Mouse (Mus musculus) cortical plate, adult 2 months (tissue): ENCODE measurements around the gene Itih5. TPM values are rescaled to one million over a fixed set of nuclear protein-coding genes. Genes with fewer than 3 reads are reported as not detected.

ENCODE experiments used
- H3K27ac ChIP-seq: fragments of 200-500 bp; 2 replicates; pipeline ENCODE4 v1.5.1; 2012; ENCODE audit warnings: low read length, control low read depth, inconsistent platforms; ENCODE audit not compliant: insufficient read depth
- H3K4me1 ChIP-seq: fragments of 200-500 bp; 2 replicates; pipeline ENCODE4 v1.6.1; 2011; ENCODE audit warnings: low read length; ENCODE audit not compliant: control insufficient read depth, insufficient read depth
- H3K4me3 ChIP-seq: fragments of 200-500 bp; 2 replicates; pipeline ENCODE4 v1.5.1; 2011; ENCODE audit warnings: mild to moderate bottlenecking, low read length, control low read depth; ENCODE audit not compliant: insufficient read depth
- CTCF ChIP-seq: fragments of 200-500 bp; IDR thresholded peaks from 2 replicates; pipeline ENCODE4 v1.5.1; 2011; ENCODE audit warnings: mild to moderate bottlenecking, control low read depth, low read length; ENCODE audit not compliant: insufficient read depth; ENCODE audit errors: extremely low read depth
- POLR2A ChIP-seq: fragments of 200-500 bp; IDR thresholded peaks from 2 replicates; pipeline ENCODE4 v1.6.1; 2011; ENCODE audit warnings: mild to moderate bottlenecking, low read length, control low read depth; ENCODE audit not compliant: insufficient read depth; ENCODE audit errors: extremely low read depth
- polyA plus RNA-seq: library from polyadenylated mRNA; depleted of rRNA; stranded (reverse); fragments of >200 nt; gene quantifications from 2 replicates; pipeline ENCODE4 v1.2.3, GENCODE M21; 2012; rRNA removed

The Itih5 gene
- polyA plus RNA-seq, result 11.9 and 12.4 TPM in 2 replicates

DNA sequence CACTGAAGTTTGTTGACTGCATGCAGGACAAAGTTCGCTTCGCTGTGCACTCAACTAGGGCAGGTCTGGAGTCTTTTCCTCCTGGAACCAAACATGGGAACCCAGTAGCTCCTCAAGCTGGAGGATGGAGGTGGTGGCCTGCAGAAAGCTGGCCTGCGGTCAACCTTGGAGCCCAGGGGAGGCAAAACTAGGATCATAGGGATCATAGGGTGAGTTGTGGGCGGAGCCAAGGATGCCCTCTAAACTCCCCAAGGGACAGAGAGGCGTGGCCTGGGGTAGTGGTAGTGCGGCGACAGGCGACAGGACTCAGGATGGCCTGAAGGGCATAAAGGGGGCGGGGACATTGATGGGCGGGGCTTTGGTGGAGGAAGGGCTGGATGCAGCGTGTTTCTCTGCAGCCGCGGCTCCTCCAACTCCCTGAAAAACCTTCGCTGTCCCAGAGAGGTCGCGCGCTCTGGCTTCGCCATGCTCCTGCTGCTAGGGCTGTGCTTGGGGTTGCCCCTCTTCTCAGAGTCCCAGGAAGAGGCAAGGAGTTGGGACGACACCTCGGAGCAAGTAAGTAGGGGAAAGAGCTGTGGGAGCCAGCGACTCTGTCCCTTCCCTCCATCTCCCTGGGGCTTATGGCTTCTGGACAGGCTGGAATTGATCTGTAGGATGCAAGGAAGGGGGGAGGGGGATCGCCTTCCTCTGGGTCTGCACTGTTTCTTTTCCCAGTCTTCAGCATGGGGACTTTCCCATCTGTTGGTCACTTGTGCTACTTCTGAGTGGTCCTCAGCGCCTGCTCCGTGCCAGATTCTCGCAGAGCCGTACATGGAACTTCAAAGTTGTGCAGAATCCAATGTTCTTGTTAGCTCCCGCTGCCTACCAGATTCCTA lies at the start of gene Itih5:
TSS of gene Itih5 (plus strand) at position 371 of the 875 bp plus-strand sequence.
- H3K4me3 ChIP-seq, result peak within 1 kb of the TSS; percentile 35
- no peak within 1 kb of the TSS for H3K27ac ChIP-seq
- no peaks in the 10 kb centered on the region; the same call in 1 of the 2 replicates for H3K4me1 ChIP-seq
- TF ChIP-seq CTCF (no peak), POLR2A (no peak)

DNA sequence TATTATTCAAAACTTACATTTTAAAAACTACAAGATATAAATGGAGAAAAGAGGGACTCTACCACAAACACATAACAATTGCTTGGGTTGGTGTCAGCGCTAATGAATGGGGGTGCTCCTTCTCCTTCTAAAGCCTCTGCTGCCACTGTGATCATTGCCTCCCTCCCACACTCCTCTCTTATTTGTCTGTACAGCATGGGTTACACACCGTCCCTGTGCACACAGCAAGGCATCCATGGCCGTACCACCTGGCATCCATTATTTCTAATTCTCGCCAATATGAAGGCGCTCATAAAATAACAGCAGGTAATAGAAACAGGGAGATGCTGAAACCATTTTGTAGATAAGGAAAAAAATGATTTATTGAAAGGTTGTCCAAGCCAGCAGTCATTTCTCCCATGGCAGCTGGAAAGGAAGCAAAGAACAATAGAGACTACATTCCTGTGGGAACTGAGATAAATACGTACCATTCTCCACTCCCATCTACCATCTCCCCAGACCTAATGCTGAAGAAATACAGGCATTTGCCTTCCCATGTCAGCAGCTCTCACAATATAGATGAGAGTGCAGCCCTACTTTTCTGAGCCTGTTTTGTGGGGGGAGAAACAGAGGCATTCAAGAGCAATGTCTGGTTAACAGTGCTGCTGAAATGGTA lies 44.7 kb upstream of the Itih5 start:
- no peak overlapping the region for H3K4me3 ChIP-seq
- no peak overlapping the region for H3K27ac ChIP-seq
- TF ChIP-seq POLR2A, result no peak
- no peak for TF ChIP-seq CTCF
- H3K4me1 ChIP-seq, result no peaks in the 10 kb centered on the region

DNA sequence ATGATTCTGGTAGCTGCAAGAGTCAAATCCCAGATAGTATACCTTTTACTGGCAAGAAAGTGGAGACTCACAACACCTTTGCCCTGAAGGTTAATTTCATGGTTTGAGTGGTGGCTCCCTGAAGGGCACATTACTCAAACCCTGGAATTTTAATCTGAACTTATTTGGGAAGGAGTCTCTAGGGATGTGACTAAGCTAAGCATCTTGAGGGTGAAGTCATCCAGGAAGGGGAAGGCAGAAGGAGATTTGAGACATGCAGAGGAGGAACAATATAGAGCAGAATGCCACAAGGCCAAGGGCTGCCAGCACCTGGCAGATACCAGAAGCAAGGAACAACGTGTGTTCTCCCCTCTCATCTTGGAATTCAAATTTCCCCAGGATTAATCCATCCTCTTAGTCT lies 34.6 kb upstream of the Itih5 start:
- no peaks in the 10 kb centered on the region for H3K4me1 ChIP-seq
- H3K4me3 ChIP-seq, result no peak overlapping the region
- H3K27ac ChIP-seq, result no peak overlapping the region
- TF ChIP-seq CTCF (no peak), POLR2A (no peak)

DNA sequence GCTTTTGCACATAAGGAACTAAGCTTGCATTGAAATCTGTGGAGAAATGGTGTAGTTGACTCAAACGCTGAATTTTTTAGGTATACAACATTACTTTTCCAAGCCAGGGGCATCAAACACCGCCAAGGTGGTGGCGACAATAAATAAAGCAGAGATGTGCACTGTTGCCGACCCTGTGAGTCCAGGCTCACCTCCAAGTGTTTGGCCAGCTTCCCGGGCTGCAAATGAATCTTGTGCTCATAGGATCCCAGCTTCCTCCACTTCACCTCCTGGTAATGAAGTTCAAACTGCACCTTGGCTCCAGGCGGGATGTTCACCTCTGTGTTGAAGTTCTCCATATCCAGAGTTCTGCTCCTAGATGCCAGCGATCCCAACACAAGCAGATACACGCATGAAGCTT lies 34.1 kb upstream of the Itih5 start:
- Histone ChIP-seq H3K4me3 (no peak overlapping the region), H3K27ac (no peak overlapping the region), H3K4me1 (no peaks in the 10 kb centered on the region)
- TF ChIP-seq CTCF (no peak), POLR2A (no peak)

DNA sequence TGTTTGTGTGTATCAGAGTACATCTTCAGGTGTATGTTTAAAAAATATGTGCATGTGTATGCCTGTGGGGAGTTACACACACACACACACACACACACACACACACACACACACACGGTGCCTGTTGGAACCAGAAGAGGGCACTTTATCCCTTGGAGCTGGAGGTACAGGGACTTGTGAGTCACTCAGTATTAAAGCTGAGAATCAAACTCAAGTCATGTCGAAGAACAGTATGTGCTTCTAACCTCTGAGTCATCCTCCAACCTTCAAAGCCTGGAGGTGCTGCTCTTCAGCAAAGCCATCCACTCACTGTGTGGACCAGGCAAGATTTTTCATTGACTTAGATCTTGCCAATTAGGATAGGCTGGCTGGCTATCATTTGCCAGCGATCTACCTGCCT lies 31.5 kb upstream of the Itih5 start:
- H3K4me1 ChIP-seq, result no peaks in the 10 kb centered on the region
- H3K4me3 ChIP-seq, result no peak overlapping the region
- TF ChIP-seq POLR2A (no peak), CTCF (no peak)
- H3K27ac ChIP-seq, result no peak overlapping the region

DNA sequence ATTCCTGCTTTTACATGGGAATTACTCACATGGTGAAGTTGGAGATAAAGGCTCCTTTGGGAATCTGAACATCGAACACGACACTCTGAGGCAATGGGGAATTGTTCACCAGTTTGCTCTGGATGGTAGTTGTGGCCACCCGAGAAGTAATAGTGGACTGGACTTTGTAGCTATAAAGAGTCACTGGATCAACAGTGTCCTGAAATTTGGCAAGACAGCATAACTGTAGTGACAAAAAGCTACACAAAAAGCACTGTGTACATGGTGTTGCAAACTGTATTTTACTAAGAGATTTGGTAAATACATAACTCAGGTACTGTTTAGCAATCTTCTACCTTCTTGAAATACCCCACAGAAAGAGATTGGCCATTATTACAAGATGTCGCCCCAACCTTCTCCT lies 27.2 kb upstream of the Itih5 start:
- H3K4me3 ChIP-seq, result no peak overlapping the region
- H3K4me1 ChIP-seq, result no peaks in the 10 kb centered on the region; the same call in 1 of the 2 replicates
- H3K27ac ChIP-seq, result no peak overlapping the region
- TF ChIP-seq POLR2A (no peak), CTCF (no peak)

DNA sequence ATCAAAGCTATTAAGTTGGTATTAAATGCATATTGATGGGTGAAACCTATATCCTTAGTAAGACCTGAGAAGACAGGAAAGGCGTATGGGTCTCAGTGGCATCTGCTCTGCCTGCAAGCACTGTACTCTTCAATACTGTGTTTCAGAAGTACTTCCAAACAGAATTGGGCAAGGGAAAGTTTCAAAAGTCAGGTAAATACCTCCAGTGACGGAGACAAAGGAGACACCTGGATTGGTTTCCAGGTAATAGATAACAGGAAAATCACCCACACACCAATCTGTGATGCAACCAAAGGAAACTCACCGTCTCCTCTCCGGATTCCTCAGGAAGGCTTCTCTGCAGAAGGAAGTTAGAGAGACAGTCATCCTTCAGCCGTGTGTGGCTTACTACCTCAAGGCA lies 25.9 kb upstream of the Itih5 start:
- Histone ChIP-seq H3K4me3 (no peak overlapping the region), H3K4me1 (no peaks in the 10 kb centered on the region; the same call in 1 of the 2 replicates), H3K27ac (no peak overlapping the region)
- no peak for TF ChIP-seq POLR2A
- TF ChIP-seq CTCF, result no peak

DNA sequence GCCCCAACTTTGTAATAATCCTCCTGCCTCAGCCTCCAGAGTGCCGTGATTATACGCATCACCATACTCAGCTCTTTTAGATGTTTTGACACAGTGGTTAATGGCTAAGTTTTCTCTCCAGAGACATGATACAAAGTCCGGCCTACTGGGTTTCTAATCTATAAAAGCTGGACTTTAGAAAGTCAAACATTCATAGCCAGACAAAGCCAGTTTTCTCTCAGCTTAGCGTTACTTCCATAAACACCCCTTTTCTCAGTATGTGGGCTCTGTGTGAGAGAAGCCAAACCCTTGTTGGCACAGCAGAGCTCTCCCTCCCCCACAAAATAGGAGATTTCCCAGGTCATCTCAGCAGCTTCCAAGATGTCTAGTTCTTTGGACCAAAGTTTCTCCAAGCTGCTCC lies 24.8 kb upstream of the Itih5 start:
- no peaks in the 10 kb centered on the region; the same call in 1 of the 2 replicates for H3K4me1 ChIP-seq
- H3K4me3 ChIP-seq, result no peak overlapping the region
- TF ChIP-seq POLR2A (no peak), CTCF (no peak)
- no peak overlapping the region for H3K27ac ChIP-seq

DNA sequence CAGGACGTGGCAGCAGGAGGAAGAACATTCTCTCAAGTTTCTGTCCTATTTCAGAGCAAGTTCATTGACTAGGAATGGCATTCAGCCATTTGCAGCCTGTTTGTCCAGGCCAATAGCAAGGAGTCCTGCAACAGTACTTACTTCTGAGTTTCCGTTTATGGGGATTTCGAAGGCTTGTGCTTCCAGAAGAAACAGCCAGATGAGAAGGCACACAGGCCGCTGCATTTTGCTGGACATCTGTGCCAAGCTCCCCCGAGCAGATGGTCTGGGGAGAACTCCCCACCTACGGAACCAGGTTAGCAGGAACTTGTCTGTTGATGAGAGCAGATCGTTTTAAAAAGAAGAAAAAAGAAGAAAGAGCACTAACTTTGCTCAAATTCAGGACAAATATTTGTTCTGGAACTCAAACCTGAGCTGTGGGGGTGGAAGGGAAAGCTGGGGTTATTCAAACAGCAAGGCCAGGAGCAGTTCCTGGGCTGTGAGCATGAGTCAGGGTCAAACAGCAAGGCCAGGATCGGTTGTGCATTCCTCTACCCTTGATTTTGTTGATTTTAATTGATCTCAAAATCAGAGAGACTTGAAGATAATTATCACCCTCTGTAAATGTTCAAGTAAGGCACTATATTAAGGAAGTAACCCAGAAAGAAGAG lies 22.9 kb upstream of the Itih5 start:
- H3K4me3 ChIP-seq, result no peak overlapping the region
- no peak overlapping the region for H3K27ac ChIP-seq
- TF ChIP-seq POLR2A, result no peak
- TF ChIP-seq CTCF, result no peak
- H3K4me1 ChIP-seq, result no peaks in the 10 kb centered on the region; the same call in 1 of the 2 replicates
